Mouse (Mus musculus) naive thymus-derived CD4-positive, alpha-beta T cell, adult 2 months (primary cell): ENCODE data around the gene Adgb.

ENCODE experiments used
- DNase-seq: peaks from one replicate; pipeline ENCODE4 v3.0.0-alpha.2; 2011; ENCODE audit warnings: low read depth

Gene Adgb

DNA sequence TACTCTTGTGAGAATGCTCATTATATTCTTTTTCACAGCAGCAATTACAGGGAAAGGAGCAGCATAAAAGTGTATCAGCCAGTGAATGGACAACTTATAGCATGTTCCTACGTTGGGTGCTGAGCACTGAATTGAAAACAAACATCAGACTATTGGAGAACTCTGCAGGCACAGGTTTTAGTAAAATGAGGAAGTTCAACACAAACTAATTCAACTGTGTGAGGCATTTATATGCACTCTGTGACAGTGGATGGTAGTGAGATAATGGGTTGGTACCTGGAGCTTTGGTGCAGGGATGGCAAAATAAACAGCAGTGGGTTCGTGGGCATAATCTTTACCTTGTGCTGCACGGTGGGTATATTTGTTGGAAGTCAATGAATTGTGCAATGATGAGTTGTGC lies 121.6 kb downstream of the Adgb start:
- DNase-seq: no peak

DNA sequence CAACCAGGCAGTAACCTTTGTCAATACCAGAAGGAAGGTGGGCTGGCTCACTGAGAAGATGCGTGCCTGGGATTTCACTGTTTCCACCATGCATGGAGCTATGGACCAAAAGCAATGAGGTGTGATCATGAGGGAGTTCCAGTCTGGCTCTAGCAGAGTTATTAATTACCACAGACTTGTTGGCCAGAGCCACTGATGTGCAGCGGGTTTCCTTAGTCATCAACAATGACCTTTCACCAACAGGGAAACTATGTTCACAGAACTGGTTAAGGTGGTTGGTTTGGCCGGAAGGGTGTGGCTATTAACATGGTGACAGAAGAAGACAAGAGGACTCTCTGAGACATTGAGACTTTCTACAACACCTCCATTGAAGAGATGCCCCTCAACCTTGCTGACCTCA lies 128.2 kb downstream of the Adgb start:
- no peak for DNase-seq

DNA sequence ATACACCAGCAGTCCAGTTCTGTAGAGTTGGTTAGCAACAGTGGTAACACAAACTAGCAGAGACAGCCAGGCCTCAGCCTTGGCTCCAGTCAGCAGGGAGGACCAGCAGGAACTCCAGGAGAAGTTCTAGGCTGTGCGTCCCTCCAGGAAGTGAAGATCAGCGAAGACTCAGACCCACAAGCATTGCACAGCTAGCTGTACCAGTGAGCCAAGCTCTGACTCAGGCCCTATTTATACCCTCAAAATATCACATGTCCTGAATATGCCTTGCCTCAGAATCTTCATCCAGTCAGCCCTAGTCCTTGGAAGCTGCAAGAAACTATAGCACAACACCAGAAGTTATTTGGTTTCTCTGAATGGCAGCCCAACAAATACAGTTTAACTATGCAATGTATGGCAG lies 146.6 kb downstream of the Adgb start:
- no peak for DNase-seq

DNA sequence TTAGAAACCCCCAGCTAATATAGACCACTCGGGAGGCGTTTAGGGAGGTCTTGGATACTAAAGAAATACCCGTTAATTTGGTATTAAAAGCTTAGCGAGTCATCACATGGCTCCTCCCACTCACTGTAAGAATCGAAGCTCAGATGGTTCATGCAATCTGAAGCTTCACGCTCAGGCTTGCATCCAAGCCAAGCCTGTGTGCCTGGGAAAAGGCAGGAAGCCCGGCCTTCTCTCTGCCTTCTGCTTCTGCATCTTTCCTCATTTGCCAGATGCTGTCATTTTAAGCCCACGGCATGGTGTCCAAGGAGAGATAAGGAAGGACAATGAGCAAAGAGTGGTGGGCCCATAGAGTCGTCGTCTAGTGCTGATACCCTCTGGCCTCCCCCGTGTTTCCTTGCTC lies 149.2 kb downstream of the Adgb start:
- DNase-seq: no peak

DNA sequence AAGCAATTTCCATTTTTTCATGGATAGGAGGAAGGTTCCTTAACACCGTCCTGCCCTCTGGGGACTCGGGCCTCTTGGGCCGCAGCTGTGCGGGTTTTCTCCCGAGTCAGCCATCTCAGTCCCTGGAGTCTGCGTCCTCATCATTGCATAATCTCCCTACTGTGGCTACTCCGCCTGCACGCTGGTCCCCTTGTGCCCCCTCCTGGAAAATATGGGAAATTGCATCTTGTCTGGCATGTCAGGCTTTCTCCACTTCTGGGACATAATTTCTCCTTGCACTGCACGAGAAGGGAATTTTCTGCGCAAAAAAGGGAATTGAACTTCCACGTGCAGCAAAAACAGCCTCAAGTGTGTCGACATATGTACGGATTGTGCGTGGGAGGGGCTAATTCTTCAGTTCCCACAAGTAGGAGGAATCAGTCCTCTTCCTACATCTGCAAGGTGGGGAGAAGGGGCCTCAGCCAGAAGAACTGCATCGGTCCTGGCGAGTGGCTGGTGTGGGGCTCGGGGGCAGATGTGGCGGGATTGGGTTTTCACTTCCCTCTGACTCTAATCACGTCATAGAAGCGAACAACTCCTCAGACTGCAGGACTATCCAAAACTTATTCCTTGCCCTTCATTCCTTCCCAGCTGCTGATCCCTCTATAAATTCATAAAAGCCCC lies 150.9 kb downstream of the Adgb start:
- peak; percentile 75 for DNase-seq

DNA sequence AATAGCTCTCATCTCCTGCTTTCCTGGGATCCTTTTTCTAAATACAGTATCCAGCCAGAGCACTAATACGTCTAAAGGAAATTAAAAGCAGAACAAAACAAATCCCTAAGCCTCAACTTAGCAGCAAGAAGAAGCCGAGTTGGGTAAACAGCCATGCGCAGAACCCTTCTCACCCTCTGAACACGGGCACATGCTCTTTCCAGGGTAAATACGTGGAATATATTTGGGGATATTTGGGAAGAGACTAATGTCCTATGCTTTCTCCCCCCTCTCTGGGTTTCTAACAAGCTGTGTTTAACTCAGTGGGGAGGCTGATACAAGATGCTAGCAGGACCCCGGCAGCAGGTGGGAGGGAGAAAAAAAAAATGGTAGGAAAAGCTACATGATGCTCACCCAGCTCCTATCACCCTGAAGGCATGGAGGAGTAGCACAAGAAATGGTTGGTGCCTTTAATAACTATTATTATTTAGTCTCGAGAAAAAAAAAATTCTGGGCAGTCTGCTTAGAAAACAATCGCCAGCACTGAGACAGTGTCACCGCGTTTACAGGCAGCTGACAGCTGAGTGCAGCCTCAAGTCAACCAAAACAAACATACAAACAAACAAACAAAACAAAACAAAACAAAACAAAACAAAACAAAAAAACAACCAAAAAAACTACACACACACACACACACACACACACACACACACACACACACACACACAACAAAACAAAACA lies 151.6 kb downstream of the Adgb start:
- DNase-seq: no peak

DNA sequence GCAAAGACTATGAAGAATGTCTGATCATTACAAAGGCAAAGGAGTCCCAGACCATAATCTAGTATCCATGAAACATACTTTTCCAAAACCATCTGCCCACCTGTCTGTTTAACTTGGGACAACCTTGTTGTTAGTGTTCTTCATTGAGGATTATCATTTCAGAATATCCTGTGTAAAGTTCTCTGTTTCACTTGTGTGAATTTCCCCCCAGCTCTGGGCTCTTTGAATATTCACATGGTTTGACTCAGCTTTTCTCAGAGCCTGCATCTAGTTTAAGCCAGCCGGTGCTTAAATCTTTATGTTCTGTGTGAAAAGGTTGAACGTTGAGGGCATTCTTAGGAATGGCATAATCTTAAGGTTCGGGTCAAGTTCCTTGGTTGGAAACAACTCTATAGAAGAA lies 154.0 kb downstream of the Adgb start:
- no peak for DNase-seq

DNA sequence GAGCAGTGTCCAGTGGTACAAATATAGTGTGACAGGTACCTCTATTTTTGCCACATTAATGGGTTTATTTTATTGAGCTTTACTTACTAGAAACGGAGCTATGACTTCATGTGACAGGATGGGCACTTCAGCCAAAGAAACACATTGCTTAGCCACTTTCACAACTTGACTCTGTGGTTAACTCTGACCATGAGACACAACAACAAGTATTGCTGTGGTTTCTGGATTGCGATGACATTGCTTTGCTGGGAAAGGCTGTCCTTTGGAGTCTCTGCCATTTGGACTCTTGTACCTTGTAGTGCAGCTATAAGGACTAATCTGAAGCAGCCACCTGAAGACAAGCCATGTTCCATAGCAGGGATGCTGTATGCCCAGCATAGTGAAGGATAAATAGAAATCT lies 156.5 kb downstream of the Adgb start:
- no peak for DNase-seq

DNA sequence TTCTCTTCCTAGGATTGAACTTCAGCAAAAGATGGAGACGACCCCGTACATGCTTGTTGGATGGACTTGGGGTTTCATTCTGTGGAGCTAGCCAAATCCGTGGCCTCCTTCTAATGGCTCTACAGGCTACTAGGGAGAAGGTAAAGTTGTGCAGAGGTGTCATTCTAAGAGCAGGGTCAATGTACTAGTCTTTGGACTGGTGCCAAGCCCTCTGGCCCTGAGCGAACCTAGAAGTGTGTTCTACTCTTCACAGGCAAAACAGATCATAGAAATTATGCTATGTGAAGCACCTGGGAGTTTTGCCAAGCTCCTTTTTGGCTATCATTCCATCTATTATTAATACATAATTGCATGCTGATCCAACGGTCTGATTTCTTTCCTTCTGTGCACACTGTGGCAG lies 157.6 kb downstream of the Adgb start:
- no peak for DNase-seq

DNA sequence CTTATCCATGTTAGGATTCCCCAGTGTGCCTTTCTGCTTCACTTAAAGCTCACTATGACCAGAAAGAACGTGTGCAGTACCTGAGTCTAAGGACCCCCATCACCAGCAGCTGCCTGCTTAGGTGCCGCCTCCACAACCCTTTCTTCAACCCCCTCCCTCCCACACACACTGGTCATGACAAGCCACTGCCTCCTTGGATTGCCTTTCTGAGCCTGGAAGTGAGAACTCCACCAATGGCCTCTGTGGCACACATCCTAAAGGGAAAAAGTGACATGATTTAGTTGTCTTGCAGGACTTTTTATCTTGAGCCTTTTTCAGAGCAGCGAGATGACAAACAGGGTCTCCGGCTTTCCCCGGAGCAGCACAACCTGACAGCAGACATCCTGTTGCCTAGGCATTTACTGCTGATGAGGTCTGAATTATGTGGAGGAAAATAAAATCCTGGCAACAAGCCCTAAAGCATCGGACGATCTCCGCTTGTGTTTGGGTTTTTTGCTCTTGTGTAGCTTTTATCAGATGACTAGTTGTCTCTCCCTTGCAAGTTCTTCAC lies 162.2 kb downstream of the Adgb start:
- DNase-seq: no peak

DNA sequence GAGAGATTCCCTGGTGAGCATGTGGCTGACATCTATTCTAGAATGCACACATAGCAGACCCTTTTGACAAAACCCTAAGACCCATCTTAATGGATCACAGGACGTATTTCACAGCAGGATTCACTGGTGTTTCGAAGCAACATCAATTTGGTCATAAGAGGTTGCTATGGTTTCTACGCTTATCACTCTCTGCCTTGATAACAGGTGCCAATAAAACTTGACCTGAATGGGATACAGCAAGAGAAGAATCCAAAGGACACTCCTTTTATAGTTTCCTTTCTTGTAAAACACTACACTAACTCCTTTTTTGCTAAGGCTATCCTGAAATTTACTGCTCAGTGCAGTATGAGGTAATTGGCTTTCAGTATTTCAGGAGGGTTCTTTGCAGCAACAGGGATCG lies 163.1 kb downstream of the Adgb start:
- no peak for DNase-seq

DNA sequence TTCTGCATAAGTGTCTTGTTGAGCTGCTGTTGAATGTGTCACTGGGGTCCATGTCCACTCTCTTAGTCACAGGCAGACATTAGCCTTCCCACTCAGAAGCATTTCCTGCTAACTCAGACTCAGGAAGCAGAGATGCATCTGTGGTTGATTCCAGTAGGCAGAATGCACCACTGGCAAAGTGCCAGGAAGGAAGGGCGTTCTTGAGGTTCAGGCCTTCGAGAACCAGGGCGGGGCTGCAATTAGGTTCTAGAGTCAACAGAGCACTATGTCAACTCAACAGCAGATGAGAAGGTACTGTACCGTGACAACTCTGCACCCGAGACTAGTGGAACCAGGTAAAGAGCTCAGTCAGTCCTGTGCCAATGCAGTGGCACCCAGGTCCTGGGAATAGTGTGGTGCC lies 164.7 kb downstream of the Adgb start:
- DNase-seq: peak; percentile 58

DNA sequence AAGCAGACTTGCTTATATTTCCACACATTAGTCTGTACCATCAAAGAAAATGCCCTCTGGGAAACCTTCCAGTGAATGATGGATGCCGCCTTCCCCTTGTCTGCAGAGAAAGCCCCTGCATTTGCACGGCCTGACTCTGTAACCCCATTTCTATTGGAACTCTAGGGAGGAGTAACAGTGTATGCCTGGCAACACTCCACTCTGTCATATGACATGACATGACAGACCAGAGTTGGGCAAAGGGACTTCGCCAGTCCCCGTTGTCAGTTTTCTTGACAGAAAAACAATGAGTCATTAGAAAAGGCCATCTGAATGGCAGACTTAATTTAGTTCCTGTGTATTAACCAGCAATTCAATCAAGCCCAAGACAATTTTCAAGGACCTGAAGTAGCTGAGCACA lies 167.8 kb downstream of the Adgb start:
- DNase-seq: no peak

DNA sequence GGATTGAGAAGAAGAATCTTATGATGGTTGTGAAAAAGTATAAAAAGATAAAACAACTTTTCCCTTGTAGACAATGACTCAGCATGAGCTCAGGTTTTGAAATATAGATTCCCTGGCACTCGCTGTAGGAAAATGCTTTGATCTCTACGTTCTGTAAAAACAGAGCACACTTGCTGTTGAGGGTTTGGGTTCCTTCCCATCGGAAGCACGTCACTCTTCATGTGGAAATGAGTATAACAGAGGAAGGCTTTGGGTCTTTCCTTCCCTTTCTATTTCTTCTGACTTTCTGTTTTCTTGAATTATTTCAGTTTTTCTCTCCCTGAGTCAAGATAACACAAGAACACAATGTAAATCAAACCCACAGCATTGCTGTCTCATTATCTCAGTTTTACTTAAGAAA lies 170.4 kb downstream of the Adgb start:
- no peak for DNase-seq

DNA sequence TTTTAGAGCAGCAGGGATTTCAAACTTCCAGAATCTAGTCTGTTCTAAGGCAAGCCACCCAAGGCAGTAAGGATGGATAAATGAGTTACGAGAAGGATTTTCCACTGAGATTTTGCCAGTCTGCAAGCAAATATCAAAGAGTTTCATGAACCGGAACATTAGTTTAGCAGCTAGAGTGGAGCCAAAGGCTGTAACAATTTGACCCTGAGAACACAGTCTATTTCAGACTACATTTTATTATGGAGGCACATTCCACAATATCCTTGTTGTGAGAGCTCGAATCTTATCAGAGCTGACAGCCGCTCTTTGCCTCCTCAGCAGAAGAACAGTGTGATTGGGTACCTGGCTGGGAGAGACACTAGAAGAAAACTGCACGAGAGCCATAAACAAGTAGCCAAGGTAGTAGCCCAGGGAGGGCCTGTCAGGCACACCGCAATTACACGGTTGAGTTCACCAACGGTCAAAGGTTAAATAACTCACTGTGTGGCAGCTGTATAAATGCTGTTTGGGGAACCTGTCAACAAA lies 171.1 kb downstream of the Adgb start:
- no peak for DNase-seq

DNA sequence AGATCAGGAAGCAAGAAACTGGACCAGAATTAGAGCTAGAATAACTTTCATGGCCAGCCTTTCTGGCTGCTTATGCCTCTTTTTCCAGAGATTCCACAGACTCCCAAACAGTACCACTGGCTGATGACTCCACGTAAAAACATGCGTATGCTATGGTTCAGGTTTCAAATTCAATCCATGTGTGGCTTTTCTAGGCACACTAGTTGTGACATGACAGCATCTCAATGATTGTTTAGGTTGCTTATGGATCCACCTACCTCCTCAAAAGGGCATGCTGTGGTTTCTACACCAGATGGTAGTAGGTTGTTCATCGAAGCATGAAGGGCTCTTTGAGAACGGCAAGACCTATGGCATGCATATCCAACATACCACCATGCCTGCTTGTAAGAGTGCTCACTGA lies 172.1 kb downstream of the Adgb start:
- no peak for DNase-seq

DNA sequence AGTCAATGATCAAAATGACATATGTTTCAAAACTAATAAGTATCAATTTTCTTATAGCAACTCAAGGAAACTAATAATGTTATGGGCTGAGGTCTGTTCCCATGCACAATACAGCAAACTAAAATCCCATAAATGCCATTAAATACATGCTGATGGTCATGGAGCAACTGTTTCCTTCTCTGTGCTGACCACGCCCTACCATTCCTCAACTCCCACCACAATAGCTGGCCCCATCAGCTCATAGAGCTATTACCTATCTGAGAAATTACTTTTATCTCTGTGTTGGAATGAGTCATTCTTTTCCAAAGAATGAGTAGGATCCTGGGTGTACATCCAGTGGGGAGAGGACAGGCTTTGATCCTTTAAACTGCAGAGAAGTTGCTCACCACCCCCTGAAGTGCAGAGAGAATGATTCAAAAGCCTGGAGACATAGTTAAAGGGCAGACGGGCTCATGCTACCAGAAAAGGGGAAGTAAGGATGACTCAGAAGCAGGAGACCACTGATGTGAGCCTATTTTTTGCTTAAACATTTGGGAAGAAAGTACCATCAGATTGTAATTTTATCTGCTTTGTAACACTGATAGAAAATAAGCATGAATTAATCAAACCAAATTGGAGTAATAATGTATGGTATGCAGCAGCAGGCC lies 184.8 kb downstream of the Adgb start:
- DNase-seq: no peak
